Mouse (Mus musculus) liver, embryonic 14.5 days (tissue): ENCODE measurements around the gene Gfra1. TPM values are rescaled to one million over a fixed set of nuclear protein-coding genes. Genes with fewer than 3 reads are reported as not detected.

Experiments used
- ATAC-seq: fragments of 200-750 bp; cut with Nextera tagmentation; 2 replicates; pipeline ENCODE4 v1.8.0; 2017; ENCODE audit warnings: moderate number of reproducible peaks, mild to moderate bottlenecking, moderate library complexity; ENCODE audit not compliant: insufficient read depth
- DNase-seq, 3 experiments: peaks; one replicate each; pipeline ENCODE4 v3.0.0-alpha.2; 2012 to 2013; ENCODE audit warnings: low read depth in 3 of 3, low spot score in 3 of 3
- H3K27ac ChIP-seq: fragments of 300-500 bp; sonication (generic); 2 replicates; pipeline ENCODE4 v1.5.1; 2014; ENCODE audit warnings: moderate library complexity, mild to moderate bottlenecking, control low read depth, inconsistent platforms
- H3K27me3 ChIP-seq: fragments of 300-500 bp; sonication (generic); 2 replicates; pipeline ENCODE4 v1.6.1; 2014; ENCODE audit warnings: mild to moderate bottlenecking, low read length, moderate library complexity; ENCODE audit not compliant: control insufficient read depth, insufficient read depth
- H3K36me3 ChIP-seq: fragments of 300-500 bp; sonication (generic); replicated peaks from 2 replicates; pipeline ENCODE4 v1.6.1; 2014; ENCODE audit warnings: low read depth; ENCODE audit not compliant: control insufficient read depth, insufficient read depth
- H3K4me1 ChIP-seq, 2 experiments: fragments of 200-500 bp in 1 of 2; fragments of 300-500 bp in 1 of 2; sonication (generic) in 1 of 2; replicated peaks; 2 replicates each; pipeline ENCODE4 v1.6.1; 2012 to 2014; ENCODE audit warnings: antibody characterized with exemption in 1 of 2, inconsistent platforms in 1 of 2, low read length in 1 of 2; ENCODE audit not compliant: control insufficient read depth in 2 of 2, insufficient read depth in 2 of 2
- H3K4me2 ChIP-seq: fragments of 300-500 bp; sonication (generic); 2 replicates; pipeline ENCODE4 v1.6.1; 2014; ENCODE audit warnings: low read depth, mild to moderate bottlenecking, control low read depth, moderate library complexity
- H3K4me3 ChIP-seq, 2 experiments: fragments of 200-500 bp in 1 of 2; fragments of 300-500 bp in 1 of 2; sonication (generic) in 1 of 2; 2 replicates each; pipeline ENCODE4 v1.5.1; 2012 to 2014; ENCODE audit warnings: low read depth in 2 of 2, low read length in 2 of 2, mild to moderate bottlenecking in 2 of 2, control low read depth in 1 of 2, inconsistent platforms in 1 of 2, moderate library complexity in 1 of 2; ENCODE audit not compliant: insufficient read depth in 1 of 2
- H3K9ac ChIP-seq: fragments of 300-500 bp; sonication (generic); replicated peaks from 2 replicates; pipeline ENCODE4 v1.6.1; 2014; ENCODE audit warnings: mild to moderate bottlenecking, control low read depth, moderate library complexity
- H3K9me3 ChIP-seq: fragments of 300-500 bp; sonication (generic); 2 replicates; pipeline ENCODE4 v1.6.1; 2016; ENCODE audit warnings: low read length, mixed read lengths; ENCODE audit not compliant: control insufficient read depth
- CTCF ChIP-seq: IDR thresholded peaks from 2 replicates; pipeline ENCODE4 v1.5.1; 2016; ENCODE audit warnings: antibody characterized with exemption, low read depth, control low read depth
- EP300 ChIP-seq: IDR thresholded peaks from 2 replicates; pipeline ENCODE4 v1.6.1; 2016; ENCODE audit warnings: antibody characterized with exemption, low read depth
- WGBS: fragments of 180-500 bp; shearing (Covaris S2); extraction: QIAGEN DNeasy Blood & Tissue Kit; methylation state at CpG from one replicate; pipeline ENCODE4 v1.1.7; 2014; ENCODE audit not compliant: insufficient replicate concordance; 5-methylcytosine and 5-hydroxymethylcytosine counted together
- polyA plus RNA-seq, 2 experiments: library from polyadenylated mRNA; depleted of rRNA in 1 of 2; stranded (reverse) in 1 of 2; unstranded in 1 of 2; fragments of >200 nt; fragmentation: Nextera tagmentation in 1 of 2; extraction: Ambion mirVana in 1 of 2; gene quantifications; 2 replicates each; pipeline versions ENCODE4 v1.2.1 to v1.2.3; 2012 to 2014

Gene Gfra1
- polyA plus RNA-seq, 2 experiments, result 2.7 to 3.8 TPM

- DNase-seq, result no peak
- Histone ChIP-seq H3K27ac (no peak overlapping the region), H3K36me3 (no peaks in the 10 kb centered on the region), H3K4me3 (no peak overlapping the region), H3K27me3 (no peaks in the 10 kb centered on the region), H3K9me3 (no peaks in the 10 kb centered on the region), H3K4me2 (no peak overlapping the region), H3K4me1 (no peaks in the 10 kb centered on the region), H3K9ac (no peak overlapping the region)
- TF ChIP-seq CTCF (no peak), EP300 (no peak)
- ATAC-seq, result no peak
- WGBS, result 64% methylated on average over 5 of the region's 5 CpGs
Observed at GRCm38 (mm10) chr19:58329305-58329704, 126.4 kb downstream of the Gfra1 start.

GRCm38 (mm10) chr19:58328014-58328413 is 127.7 kb downstream of the Gfra1 start:
- Histone ChIP-seq H3K27ac (no peak overlapping the region), H3K4me2 (no peak overlapping the region), H3K4me1 (no peaks in the 10 kb centered on the region), H3K9ac (no peak overlapping the region), H3K9me3 (no peaks in the 10 kb centered on the region), H3K4me3 (no peak overlapping the region), H3K27me3 (no peaks in the 10 kb centered on the region), H3K36me3 (no peaks in the 10 kb centered on the region)
- no peak for TF ChIP-seq EP300
- no peak for TF ChIP-seq CTCF
- 61% methylated on average over 5 of the region's 5 CpGs for WGBS
- no peak for ATAC-seq
- no peak for DNase-seq

- Histone ChIP-seq H3K36me3 (no peaks in the 10 kb centered on the region), H3K4me3 (no peak overlapping the region), H3K27me3 (no peaks in the 10 kb centered on the region), H3K9ac (no peak overlapping the region), H3K4me1 (no peaks in the 10 kb centered on the region), H3K9me3 (no peaks in the 10 kb centered on the region), H3K27ac (no peak overlapping the region), H3K4me2 (no peak overlapping the region)
- ATAC-seq (no peak), DNase-seq (no peak)
- TF ChIP-seq EP300 (no peak), CTCF (no peak)
- WGBS, result 53% methylated on average over 5 of the region's 5 CpGs
Observed at GRCm38 (mm10) chr19:58316474-58316873, 139.2 kb downstream of the Gfra1 start.

GRCm38 (mm10) chr19:58315681-58316080 is 140.0 kb downstream of the Gfra1 start:
- DNase-seq, result no peak
- no peaks in the 10 kb centered on the region for H3K9me3 ChIP-seq
- no peak overlapping the region for H3K27ac ChIP-seq
- H3K4me1 ChIP-seq, result no peaks in the 10 kb centered on the region
- H3K9ac ChIP-seq, result no peak overlapping the region
- H3K27me3 ChIP-seq, result no peaks in the 10 kb centered on the region
- H3K4me2 ChIP-seq, result no peak overlapping the region
- H3K4me3 ChIP-seq, result no peak overlapping the region
- TF ChIP-seq CTCF (no peak), EP300 (no peak)
- no peak for ATAC-seq
- WGBS, result 58% methylated on average over 5 of the region's 5 CpGs
- no peaks in the 10 kb centered on the region for H3K36me3 ChIP-seq

- WGBS, result 81% methylated on average over 5 of the region's 5 CpGs
- ATAC-seq, result no peak
Observed at GRCm38 (mm10) chr19:58314631-58315030, 141.1 kb downstream of the Gfra1 start.

More at GRCm38 (mm10) chr19:58314631-58315030, 141.1 kb downstream of the Gfra1 start:
- Histone ChIP-seq H3K4me3 (no peak overlapping the region), H3K9me3 (no peaks in the 10 kb centered on the region), H3K4me2 (no peak overlapping the region), H3K4me1 (no peaks in the 10 kb centered on the region), H3K9ac (no peak overlapping the region), H3K27me3 (no peaks in the 10 kb centered on the region), H3K27ac (no peak overlapping the region), H3K36me3 (no peaks in the 10 kb centered on the region)
- no peak for DNase-seq
- TF ChIP-seq CTCF, result no peak
- no peak for TF ChIP-seq EP300
